Mouse (Mus musculus): Measurements from ENCODE around the gene Ttll11. TPM values are rescaled to one million over a fixed set of nuclear protein-coding genes. Genes with fewer than 3 reads are reported as not detected.

The Ttll11 gene
- polyA plus RNA-seq, 1 experiment from 2014 or later, result 4.1 TPM

DNA sequence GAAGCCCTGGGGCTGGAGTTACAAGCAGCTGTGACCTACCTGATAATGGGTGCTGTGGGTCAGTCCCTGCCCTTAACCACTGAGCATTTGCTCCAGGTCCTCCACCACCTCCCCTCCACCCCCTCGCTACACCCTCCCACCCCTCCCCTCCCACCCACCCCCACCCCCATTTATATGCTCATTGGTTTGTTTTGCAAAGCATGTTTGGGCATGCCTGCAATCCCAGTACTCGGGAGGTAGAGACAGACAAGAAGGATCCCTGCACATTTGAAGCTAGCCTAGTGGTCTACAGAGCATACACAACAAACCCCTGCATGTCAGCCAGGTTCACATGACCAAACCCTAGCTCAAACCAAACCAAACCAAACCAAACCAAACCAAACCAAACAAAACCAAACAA is 243.7 kb downstream of the Ttll11 start:
- no peaks in the 10 kb centered on the region for H3K27me3 ChIP-seq
- H3K9me3 ChIP-seq, result no peaks in the 10 kb centered on the region
- peaks cover 31% of the 10 kb centered on the region for H3K4me1 ChIP-seq (replicated peaks)
- no peak overlapping the region for H3K9ac ChIP-seq
- 89% methylated on average over 2 of the region's 2 CpGs for WGBS
- no peak overlapping the region for H3K4me2 ChIP-seq
- no peak overlapping the region for H3K4me3 ChIP-seq
- ATAC-seq (ENCODE audit: low FRiP score), result no peak
- peaks cover under 1% of the 10 kb centered on the region; the same call in 1 of the 2 replicates for H3K36me3 ChIP-seq
- H3K27ac ChIP-seq, result no peak overlapping the region

DNA sequence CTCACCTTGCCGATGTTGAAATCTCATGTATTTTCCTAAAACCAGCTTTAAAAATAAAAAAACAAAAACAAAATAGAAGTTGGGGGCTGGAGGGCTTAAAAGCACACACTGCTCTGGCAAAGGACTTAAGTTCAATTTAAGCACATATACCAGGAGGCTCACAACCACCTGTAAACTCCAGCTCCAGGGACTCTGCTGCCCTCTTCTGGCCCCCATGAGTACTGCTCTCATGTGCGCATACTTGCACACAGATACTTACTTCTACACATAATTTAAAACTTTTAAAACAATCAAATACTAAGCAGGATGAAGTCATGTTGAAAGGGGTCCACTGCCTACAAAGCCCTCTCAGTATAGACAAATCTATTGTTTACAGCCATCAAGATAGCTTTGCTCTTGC is 244.7 kb downstream of the Ttll11 start:
- H3K27me3 ChIP-seq, result no peaks in the 10 kb centered on the region
- 96% methylated on average over 2 of the region's 2 CpGs for WGBS
- no peak overlapping the region for H3K27ac ChIP-seq
- H3K4me3 ChIP-seq, result no peak overlapping the region
- no peak for ATAC-seq (ENCODE audit: low FRiP score)
- H3K4me2 ChIP-seq, result no peak overlapping the region
- no peak overlapping the region for H3K9ac ChIP-seq
- H3K36me3 ChIP-seq, result peaks cover 6% of the 10 kb centered on the region; the same call in 1 of the 2 replicates
- peaks cover 25% of the 10 kb centered on the region for H3K4me1 ChIP-seq (replicated peaks)
- no peaks in the 10 kb centered on the region for H3K9me3 ChIP-seq

DNA sequence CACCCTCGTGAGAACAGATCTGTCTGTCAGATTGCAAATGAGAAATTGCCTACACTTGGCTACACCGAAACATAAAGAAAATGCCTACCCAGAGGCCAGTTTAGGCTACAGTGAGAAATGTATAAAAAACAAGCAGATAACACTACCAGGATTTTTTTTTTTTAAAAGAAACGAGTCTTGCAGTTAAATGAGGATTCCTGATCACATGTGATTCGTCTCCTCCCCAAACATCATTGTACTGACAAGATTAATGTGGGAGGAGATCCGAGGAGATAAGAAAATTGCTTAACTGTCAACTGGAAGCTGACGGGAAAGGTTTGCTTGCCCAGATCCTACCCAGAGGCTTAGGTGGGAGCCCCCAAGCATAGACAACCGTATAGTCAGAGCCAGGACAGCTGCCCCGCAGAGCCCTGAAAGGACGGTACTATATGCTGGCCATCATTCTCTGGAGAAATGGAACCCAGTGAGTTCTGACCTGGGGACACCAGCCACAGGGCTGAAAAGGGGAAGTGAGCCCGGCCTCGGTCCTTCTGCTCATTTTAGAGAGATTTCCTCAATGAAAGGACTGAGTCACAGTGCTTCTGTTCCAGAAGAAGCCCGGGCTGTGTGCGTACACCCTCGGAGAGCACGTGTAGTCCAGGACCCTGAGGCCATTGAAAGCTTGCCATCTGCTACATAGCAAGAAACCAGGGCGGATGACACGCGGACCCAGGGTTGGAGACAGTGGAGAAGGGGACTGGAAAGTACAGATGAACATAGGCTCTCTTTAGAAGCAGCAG is 247.9 kb downstream of the Ttll11 start:
- no peak overlapping the region for H3K4me2 ChIP-seq
- no peaks in the 10 kb centered on the region for H3K9me3 ChIP-seq
- no peak overlapping the region for H3K9ac ChIP-seq
- H3K27me3 ChIP-seq, result no peaks in the 10 kb centered on the region
- ATAC-seq (ENCODE audit: low FRiP score), result peak; percentile 58; the same call in 1 of the 2 replicates
- peaks cover 39% of the 10 kb centered on the region for H3K4me1 ChIP-seq (replicated peaks)
- H3K36me3 ChIP-seq, result peaks cover 36% of the 10 kb centered on the region
- WGBS, result 57% methylated on average over 18 of the region's 18 CpGs
- H3K27ac ChIP-seq, result peak overlapping the region; percentile 60
- no peak overlapping the region for H3K4me3 ChIP-seq

DNA sequence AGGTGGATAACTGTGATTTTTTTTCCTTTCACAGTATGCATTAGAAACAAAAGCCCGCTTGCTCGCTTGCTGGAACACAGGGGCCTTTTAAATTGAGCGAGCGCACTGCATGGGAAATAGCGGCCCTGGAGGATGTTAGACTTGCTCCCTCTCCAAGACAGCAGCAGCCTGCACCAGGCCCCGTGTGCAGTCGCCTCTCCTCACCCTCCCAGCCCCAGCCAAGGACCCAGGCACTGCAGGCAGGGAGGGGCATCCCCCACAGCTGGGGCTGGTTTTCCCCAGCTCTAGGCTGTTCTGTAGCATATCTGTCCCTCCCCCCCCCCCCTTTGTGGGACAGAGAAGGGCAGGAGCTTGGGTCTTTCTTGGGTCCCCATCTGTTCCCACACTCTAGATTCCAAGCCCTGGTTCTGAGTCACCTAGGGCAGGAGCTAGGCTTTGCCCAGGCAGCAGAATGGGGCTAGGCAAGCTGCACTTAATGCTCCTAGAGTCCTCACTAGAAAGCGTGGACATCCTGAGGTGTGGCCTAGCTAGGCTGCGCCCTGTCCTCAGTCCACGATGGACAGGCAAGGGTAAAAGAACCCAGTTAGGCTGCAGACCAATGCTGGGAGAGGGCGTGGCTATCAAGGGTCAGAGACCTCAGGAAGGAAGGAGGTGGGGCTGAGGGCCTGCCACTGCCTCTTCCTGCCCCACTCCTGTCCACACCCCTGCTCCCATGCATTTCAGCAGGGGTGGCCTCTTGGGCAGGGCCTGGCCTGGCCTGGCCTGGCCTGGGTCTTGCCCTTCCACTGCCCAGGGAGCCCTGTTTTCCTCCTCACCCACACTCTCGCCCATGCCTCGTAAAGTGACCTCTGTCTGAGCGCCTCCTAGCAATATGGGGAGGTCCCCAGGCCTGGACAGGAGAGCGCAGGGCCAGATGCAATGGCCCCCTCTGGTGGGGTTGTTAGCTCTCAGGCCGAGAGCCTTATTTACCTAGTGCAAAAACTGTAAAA is 250.3 kb downstream of the Ttll11 start:
- Histone ChIP-seq H3K9me3 (no peaks in the 10 kb centered on the region), H3K27ac (peak overlapping the region; percentile 76), H3K4me1 (replicated peaks) (peaks cover 39% of the 10 kb centered on the region), H3K4me2 (no peak overlapping the region), H3K27me3 (no peaks in the 10 kb centered on the region), H3K36me3 (peaks cover 55% of the 10 kb centered on the region), H3K4me3 (no peak overlapping the region), H3K9ac (no peak overlapping the region)
- 51% methylated on average over 16 of the region's 16 CpGs for WGBS
- peak; percentile 16 for ATAC-seq (ENCODE audit: low FRiP score)

DNA sequence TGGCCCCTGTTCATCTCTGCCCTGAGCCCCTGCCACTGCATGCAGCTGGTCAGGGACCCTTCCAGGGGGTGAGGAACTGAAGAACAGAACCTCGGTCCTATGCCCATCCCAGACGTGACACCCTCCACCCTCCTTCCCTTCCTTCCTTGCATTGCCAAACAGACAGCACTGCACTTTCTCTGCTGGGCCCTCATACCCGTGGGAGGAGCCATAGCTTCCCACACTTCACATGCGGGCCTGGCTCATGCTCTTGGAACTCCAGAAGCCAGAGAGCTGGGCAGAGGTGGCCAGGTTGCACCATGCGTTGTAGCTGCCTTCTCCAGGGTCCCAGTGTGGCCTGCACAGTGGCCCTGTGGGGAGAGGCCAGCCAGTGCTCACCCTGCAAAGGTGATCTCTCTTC is 251.1 kb downstream of the Ttll11 start:
- WGBS, result 48% methylated on average over 5 of the region's 5 CpGs
- H3K4me3 ChIP-seq, result no peak overlapping the region
- H3K9ac ChIP-seq, result peak overlapping the region; percentile 49; the same call in 1 of the 2 replicates
- H3K36me3 ChIP-seq, result peaks cover 60% of the 10 kb centered on the region
- H3K4me1 ChIP-seq (replicated peaks), result peaks cover 39% of the 10 kb centered on the region
- no peaks in the 10 kb centered on the region for H3K27me3 ChIP-seq
- no peaks in the 10 kb centered on the region for H3K9me3 ChIP-seq
- peak overlapping the region; percentile 76 for H3K27ac ChIP-seq
- ATAC-seq (ENCODE audit: low FRiP score), result no peak
- no peak overlapping the region for H3K4me2 ChIP-seq

DNA sequence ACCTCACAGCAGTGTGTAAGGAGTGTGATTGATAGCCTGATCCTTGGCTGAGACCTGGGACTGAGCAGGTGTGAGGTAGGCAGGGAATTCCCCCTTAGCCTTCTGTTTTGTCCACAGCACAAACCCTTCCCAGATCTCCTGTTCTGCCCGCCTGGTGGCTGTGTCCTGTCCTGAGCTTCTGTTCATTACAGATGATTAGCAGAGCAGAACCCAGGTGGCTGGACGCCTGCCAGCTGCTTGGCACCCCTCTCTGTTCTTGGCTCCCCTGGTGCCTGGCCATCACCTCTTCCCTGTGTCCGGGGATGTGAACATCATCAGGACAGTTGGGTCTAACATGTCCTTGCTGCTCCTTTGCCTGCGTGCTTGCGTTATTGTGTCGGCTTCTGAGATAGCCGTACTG is 256.0 kb downstream of the Ttll11 start:
- H3K4me2 ChIP-seq, result no peak overlapping the region
- H3K9me3 ChIP-seq, result no peaks in the 10 kb centered on the region
- no peak overlapping the region for H3K4me3 ChIP-seq
- 78% methylated on average over 7 of the region's 7 CpGs for WGBS
- no peak overlapping the region for H3K9ac ChIP-seq
- H3K27me3 ChIP-seq, result no peaks in the 10 kb centered on the region
- peaks cover 92% of the 10 kb centered on the region for H3K36me3 ChIP-seq
- ATAC-seq (ENCODE audit: low FRiP score), result no peak
- peaks cover 17% of the 10 kb centered on the region for H3K4me1 ChIP-seq (replicated peaks)
- peak overlapping the region; percentile 15; the same call in 1 of the 2 replicates for H3K27ac ChIP-seq

DNA sequence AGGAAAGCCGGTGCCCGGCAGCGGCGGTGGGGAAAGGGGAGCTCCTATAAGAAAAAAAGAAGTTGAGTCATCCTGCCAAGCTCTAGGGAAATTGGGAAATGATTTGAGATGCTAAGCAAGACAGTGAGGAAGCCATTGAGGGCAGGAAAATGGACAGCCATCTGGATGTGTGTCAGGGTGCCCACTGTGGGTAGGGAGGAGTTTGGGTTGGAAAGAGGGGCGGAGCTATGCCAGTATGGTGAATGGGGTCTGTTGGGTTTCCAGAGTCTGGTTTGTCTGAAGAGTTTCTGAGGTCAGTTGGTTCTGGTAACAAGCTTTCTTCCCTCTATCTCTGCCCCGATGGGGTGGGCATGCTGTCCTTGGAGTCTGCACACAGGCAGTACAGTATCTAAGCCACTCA is 256.4 kb downstream of the Ttll11 start:
- no peaks in the 10 kb centered on the region for H3K9me3 ChIP-seq
- peaks cover 13% of the 10 kb centered on the region for H3K4me1 ChIP-seq (replicated peaks)
- no peaks in the 10 kb centered on the region for H3K27me3 ChIP-seq
- no peak for ATAC-seq (ENCODE audit: low FRiP score)
- H3K9ac ChIP-seq, result no peak overlapping the region
- H3K4me2 ChIP-seq, result no peak overlapping the region
- H3K36me3 ChIP-seq, result peaks cover 92% of the 10 kb centered on the region
- WGBS, result 94% methylated on average over 6 of the region's 6 CpGs
- no peak overlapping the region for H3K4me3 ChIP-seq
- peak overlapping the region; percentile 15; the same call in 1 of the 2 replicates for H3K27ac ChIP-seq

DNA sequence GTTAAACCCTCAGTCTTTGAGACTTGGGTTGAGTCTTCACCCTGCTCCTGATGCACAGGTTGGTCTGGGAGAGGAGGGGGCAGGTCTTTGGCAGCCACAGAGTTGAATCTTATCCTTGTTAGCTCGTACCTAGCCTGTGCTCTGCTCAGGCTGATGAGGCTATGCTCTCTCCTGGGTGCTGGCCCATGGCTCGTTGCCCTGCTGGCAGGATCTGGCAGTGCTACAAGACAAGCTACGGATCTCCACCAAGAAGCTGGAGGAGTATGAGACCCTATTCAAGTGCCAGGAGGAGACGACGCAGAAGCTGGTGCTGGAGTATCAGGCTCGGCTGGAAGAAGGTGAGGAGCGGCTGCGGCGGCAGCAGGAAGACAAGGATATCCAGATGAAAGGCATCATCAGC is 256.9 kb downstream of the Ttll11 start:
- peaks cover 9% of the 10 kb centered on the region for H3K4me1 ChIP-seq (replicated peaks)
- no peak overlapping the region for H3K4me3 ChIP-seq
- H3K27ac ChIP-seq, result 0 out of 2 replicates have a peak overlapping the region, but pooled peaks have one; percentile 15
- no peak overlapping the region for H3K4me2 ChIP-seq
- H3K36me3 ChIP-seq, result peaks cover 92% of the 10 kb centered on the region
- no peaks in the 10 kb centered on the region for H3K9me3 ChIP-seq
- H3K9ac ChIP-seq, result no peak overlapping the region
- H3K27me3 ChIP-seq, result no peaks in the 10 kb centered on the region
- WGBS, result 90% methylated on average over 9 of the region's 9 CpGs
- ATAC-seq (ENCODE audit: low FRiP score), result no peak

DNA sequence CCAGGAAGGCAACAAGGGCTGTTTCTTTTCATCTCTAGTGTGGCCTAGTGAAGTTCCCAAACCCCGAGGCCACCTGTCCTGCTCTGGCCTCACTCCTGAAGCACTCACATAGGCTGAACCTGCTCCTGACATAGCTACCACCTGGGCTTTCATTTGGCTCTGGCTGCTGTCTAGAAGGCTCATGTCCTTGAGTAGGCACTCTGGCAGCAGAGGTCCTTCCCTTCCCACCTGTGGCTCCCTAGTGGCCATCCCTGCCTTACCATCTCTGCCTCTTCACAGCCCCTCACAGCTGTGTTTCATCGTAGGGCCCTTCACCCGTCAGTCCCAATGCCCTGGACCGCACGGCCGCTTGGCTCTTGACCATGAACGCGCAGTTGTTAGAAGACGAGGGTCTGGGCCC is 258.8 kb downstream of the Ttll11 start:
- no peak overlapping the region for H3K4me3 ChIP-seq
- no peak overlapping the region for H3K27ac ChIP-seq
- peaks cover 6% of the 10 kb centered on the region for H3K4me1 ChIP-seq (replicated peaks)
- ATAC-seq (ENCODE audit: low FRiP score), result no peak
- no peak overlapping the region for H3K9ac ChIP-seq
- H3K4me2 ChIP-seq, result no peak overlapping the region
- H3K36me3 ChIP-seq, result peaks cover 92% of the 10 kb centered on the region
- no peaks in the 10 kb centered on the region for H3K9me3 ChIP-seq
- WGBS, result 94% methylated on average over 9 of the region's 9 CpGs
- no peaks in the 10 kb centered on the region for H3K27me3 ChIP-seq

DNA sequence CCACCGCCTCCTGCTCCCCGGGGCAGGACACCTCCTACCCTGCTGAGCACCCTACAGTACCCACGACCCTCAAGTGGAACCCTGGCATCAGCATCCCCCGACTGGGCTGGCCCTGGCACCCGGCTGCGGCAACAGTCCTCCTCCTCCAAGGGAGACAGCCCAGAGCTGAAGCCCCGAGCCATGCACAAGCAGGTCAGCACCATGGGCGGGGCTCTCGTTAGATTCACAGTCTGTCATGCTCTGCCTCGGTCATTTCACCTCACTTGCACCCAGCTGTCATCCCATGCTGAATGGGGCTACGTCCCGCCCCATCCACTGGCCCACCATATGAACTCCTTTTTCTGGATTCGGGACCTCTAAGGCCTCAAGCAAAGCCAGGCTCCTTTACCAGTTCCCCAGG is 259.2 kb downstream of the Ttll11 start:
- H3K36me3 ChIP-seq, result peaks cover 92% of the 10 kb centered on the region

DNA sequence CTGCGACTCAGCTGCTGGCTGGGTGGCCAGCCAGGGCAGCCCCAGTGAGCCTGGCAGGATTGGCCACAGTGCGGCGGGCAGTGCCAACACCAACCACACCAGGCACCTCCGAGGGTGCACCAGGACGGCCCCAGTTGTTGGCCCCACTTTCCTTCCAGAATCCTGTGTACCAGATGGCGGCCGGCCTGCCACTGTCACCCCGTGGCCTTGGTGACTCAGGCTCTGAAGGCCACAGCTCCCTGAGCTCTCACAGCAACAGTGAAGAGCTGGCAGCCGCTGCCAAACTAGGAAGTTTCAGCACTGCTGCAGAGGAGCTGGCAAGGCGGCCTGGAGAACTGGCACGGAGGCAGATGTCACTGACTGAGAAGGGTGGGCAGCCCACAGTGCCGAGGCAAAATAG is 259.6 kb downstream of the Ttll11 start:
- H3K4me1 ChIP-seq (replicated peaks), result peaks cover 8% of the 10 kb centered on the region
- no peak overlapping the region for H3K4me2 ChIP-seq
- H3K4me3 ChIP-seq, result no peak overlapping the region
- ATAC-seq (ENCODE audit: low FRiP score), result no peak
- no peaks in the 10 kb centered on the region for H3K9me3 ChIP-seq
- WGBS, result 92% methylated on average over 12 of the region's 12 CpGs
- H3K36me3 ChIP-seq, result peaks cover 95% of the 10 kb centered on the region
- no peak overlapping the region for H3K9ac ChIP-seq
- H3K27ac ChIP-seq, result no peak overlapping the region
- H3K27me3 ChIP-seq, result no peaks in the 10 kb centered on the region

More for the DNA sequence above, 259.2 kb downstream of the Ttll11 start:
- Histone ChIP-seq H3K27ac (no peak overlapping the region), H3K4me3 (no peak overlapping the region), H3K9me3 (no peaks in the 10 kb centered on the region), H3K27me3 (no peaks in the 10 kb centered on the region), H3K4me1 (replicated peaks) (peaks cover 6% of the 10 kb centered on the region), H3K9ac (no peak overlapping the region), H3K4me2 (no peak overlapping the region)
- ATAC-seq (ENCODE audit: low FRiP score), result no peak
- whole genome bisulfite sequencing, result 91% methylated on average over 13 of the region's 13 CpGs

DNA sequence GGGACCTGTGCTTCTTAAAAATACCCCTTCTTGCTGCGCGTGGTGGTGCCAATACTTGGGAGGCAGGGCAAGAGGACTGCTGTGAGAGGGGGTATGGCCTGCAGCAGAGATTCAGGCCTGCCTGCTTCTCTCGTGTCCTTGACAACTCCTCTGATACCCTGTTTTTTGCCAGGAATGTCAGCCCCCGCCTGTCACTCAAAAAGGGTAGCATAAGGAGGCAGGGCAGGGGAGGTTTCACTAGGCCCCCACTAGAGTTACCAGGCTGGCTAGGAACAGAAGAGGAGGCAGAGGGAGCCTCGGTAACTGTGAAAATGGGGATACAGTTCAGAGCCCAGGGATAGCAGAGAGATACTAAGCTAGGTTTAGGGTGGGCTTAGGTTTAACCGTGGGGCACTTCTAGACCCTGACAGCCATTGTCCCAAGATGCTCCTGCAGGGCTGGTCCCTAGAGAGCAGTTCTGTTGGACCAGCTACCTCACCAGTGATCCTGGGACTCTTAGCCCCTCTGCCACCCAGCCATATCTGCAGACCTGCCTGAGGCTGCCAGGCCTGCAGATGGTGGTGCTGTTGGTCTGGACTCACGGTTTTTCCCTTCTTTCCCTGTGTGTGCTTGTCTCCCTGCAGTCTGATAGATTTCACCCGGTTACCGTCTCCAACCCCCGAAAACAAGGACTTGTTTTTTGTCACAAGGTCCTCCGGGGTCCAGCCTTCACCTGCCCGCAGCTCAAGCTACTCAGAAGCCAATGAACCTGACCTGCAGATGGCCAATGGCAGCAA is 260.3 kb downstream of the Ttll11 start:
- H3K9ac ChIP-seq, result no peak overlapping the region
- no peaks in the 10 kb centered on the region for H3K9me3 ChIP-seq
- H3K27me3 ChIP-seq, result no peaks in the 10 kb centered on the region
- H3K4me1 ChIP-seq (replicated peaks), result peaks cover 14% of the 10 kb centered on the region
- H3K4me2 ChIP-seq, result no peak overlapping the region
- peaks cover 96% of the 10 kb centered on the region for H3K36me3 ChIP-seq
- no peak overlapping the region for H3K27ac ChIP-seq
- WGBS, result 86% methylated on average over 12 of the region's 12 CpGs
- ATAC-seq (ENCODE audit: low FRiP score), result no peak
- H3K4me3 ChIP-seq, result no peak overlapping the region

Data from hindbrain, embryonic 13.5 days (tissue).